Mouse (Mus musculus) left cerebral cortex, adult 2 months (tissue): ENCODE measurements at regions not wholly inside any gene's neighbourhood (a gene's known extent, or its start where the extent isn't known, plus 50 kb on each side); places are given as distances from the start of the nearest gene placed in this dataset.

Experiments
- DNase-seq, 2 experiments: peaks; one replicate each; pipeline ENCODE4 v3.0.0; 2021 to 2022; ENCODE audit warnings: low spot score in 2 of 2, mixed read lengths in 1 of 2; ENCODE audit errors: extremely low spot score in 1 of 2
- H3K27ac ChIP-seq: fragments of 200-600 bp; 2 replicates; pipeline ENCODE4 v1.8.1; 2022
- H3K4me3 ChIP-seq: fragments of 200-600 bp; 2 replicates; pipeline ENCODE4 v1.8.1; 2022
- CTCF ChIP-seq: fragments of 200-600 bp; IDR thresholded peaks from 2 replicates; pipeline ENCODE4 v1.8.1; 2022; ENCODE audit warnings: antibody characterized with exemption, mild to moderate bottlenecking, moderate library complexity
- intact Hi-C: fragments of 180-260 bp; cut with DNase I; formaldehyde crosslinking; loops from one replicate; pipeline ENCODE4 v1.15.1; 2025

DNA sequence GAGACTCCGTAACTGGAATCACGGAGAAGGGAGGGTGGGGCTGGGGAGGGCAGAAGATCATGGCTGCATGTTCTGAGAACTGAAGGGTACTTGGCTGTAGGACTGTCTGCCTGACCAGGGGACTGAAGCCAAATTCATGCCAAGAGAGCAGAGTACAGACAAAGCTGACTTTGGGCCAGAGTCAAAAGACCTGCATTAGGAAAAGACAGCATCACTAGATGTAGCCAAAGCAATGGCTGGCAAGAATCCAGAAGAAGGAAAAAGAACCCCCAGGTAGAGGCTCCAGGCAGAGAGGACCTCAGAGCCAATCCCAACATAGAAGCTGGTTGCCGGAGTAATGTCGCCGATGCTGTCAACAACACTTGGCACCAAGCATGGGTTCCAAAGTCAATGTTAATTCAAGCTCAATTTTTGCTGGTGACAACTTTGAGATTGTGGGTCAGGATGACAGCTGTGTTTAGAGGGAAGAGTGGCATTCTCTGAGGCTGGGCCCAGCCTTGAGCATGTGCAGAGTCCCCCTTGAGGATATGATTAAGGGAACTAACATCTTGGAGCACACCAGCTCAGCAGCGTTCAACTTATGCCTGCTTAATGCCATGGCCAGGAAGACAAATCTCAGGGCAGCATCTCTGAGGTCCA is 124.7 kb downstream of the Erv3 start:
- DNase-seq = no peak
- no peak for TF ChIP-seq CTCF
- intact Hi-C loops = no loop called here

DNA sequence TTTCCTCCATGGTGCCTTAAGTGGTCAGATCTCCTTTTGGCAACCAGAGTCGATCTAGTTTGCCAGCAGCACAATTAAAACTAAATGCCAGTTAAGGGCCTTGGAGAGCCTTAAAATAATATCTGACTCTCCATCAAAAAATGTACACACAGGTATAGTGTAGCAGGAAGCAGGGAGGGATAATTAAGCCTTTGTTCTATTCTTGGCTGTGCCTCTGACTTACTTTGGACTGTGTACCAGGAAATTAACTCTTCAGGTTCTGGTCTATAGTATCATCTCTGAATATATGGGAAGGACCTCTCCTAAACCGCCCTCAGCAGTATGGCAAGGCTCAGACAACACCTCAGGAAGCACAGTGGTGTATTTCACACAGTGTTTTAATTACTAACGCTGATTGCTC is 133.0 kb downstream of the Erv3 start:
- no peak overlapping the region for H3K4me3 ChIP-seq
- no peak for TF ChIP-seq CTCF
- no peak overlapping the region for H3K27ac ChIP-seq
- no peak for DNase-seq
- intact Hi-C loops = no loop called here

More for the DNA sequence above, 124.7 kb downstream of the Erv3 start:
- Histone ChIP-seq H3K27ac (no peak overlapping the region), H3K4me3 (no peak overlapping the region)

DNA sequence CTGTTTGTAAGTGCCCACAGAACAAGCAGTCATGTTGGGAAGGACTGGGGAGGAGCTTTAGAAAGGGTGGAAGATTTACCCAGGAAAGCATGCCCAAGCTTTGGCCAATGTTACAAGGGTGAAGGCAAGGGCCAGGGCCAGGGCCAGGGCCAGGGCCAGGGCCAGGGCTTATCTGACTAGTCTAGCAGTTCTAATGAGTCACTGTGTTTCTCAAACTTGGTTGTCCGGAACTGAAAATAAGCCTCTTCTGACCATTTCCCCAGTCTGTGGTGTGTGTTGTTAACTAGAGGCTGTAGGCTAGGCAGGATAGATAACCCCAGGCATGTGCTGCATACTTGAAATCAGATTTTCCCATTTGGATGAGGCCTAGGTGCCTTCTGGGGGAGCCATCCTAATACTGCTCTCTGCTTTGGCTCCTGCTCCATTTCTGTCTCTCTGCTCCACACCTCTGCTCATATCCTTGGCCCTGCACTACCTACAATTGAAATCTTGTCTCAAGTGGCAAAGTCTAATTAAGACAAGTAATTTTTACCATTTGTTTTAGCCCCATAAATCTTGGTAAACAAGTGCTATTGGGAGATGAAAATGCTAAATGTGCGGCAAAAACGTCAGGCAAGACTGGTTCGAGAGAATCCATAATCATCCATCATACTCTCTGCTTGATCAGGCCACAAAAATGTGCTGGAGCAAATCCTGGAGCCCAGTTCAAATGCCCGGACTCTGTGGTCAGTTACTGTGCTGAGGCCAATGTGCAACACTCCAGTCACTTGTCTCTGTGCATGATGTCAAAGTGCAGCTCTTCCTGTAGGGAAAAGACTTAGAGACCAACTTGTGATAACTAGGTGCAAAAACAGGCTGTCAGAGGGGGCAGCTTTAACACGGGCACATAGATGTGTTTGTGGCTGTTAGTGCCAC is 137.7 kb downstream of the Erv3 start:
- TF ChIP-seq CTCF = no peak
- Histone ChIP-seq H3K27ac (no peak overlapping the region), H3K4me3 (no peak overlapping the region)
- DNase-seq = no peak
- intact Hi-C loops = no loop called here

DNA sequence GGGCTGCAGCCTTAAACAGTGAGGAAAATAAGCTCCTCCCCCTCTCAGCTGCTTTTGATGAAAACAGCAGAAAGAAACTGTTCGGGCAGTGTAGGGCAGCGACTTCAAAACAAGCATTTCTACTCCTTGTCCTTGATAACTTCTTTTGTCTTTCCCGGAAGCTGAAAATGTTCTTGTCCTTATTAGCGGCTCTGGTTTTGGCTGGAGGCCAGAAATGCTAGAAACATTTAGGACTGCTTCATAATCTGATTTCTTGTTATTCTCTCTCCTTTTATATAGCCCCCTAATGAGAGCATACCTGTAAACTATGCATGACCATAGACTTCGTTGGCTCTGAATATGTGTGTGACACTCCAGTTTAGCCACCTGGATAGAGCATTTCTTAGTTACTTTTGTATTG is 142.0 kb downstream of the Erv3 start:
- no peak overlapping the region for H3K4me3 ChIP-seq
- no peak overlapping the region for H3K27ac ChIP-seq
- DNase-seq = no peak
- intact Hi-C loops = no loop called here
- TF ChIP-seq CTCF = no peak

DNA sequence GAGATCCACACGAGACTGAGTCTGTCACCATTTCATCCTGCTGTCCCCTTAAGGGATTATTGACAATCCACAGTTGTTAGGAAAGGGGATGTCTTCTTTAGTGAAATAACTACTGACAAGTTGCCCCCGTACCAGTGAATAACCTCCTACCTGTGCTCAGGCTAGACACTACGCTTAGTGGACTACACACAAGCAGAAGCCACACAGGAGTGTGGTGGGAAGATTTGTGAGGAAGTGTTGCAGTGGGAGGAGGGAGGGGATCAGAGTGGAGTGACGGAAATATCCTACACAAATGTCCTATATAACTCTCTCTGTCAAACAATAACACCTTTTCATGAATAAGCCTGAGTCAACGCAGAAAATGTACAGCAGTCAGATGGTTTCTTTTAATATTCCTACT is 142.7 kb downstream of the Erv3 start:
- no peak for TF ChIP-seq CTCF
- Histone ChIP-seq H3K27ac (no peak overlapping the region), H3K4me3 (no peak overlapping the region)
- intact Hi-C loops = no loop called here
- DNase-seq = no peak

DNA sequence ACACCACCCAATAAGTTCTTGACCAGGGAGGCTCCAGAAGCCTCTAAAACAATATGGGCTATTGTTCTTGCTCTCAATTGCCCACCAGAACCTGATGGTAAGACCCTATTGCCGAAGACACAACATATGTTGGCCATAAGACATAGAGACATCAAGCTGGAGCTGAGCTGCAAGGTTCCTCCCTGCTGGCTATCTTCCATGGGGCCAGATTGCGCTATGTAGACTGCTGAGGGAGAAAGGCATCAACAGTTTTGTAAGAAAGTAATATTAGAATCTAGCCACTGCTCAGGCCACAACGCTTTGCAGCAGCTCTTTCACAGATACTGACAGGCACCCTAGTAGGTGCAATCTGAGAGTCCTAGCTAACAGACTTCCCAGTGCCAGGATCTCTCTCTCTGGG is 144.2 kb downstream of the Erv3 start:
- DNase-seq = no peak
- Histone ChIP-seq H3K27ac (no peak overlapping the region), H3K4me3 (no peak overlapping the region)
- TF ChIP-seq CTCF = no peak
- intact Hi-C loops = no loop called here

DNA sequence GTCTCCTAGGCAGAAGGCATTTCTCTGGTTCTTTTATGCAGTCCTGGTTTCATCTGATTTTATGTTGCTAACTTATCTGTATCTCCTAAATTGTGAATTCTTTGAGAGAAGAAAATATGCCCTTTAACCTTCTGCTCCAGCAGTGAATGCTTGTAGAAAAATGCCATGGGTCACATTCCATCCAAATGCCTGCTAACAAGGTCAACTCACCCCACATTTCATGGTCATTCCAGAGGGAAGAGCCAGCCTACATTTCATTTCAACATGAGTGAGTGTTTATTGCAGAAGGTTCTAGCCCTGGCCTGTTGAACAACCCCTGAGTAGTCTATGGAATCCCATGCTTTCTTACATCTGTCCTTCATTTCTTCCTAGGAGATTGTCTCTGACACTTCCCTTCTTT is 147.7 kb downstream of the Erv3 start:
- Histone ChIP-seq H3K27ac (no peak overlapping the region), H3K4me3 (no peak overlapping the region)
- no peak for TF ChIP-seq CTCF
- intact Hi-C loops = no loop called here
- no peak for DNase-seq

DNA sequence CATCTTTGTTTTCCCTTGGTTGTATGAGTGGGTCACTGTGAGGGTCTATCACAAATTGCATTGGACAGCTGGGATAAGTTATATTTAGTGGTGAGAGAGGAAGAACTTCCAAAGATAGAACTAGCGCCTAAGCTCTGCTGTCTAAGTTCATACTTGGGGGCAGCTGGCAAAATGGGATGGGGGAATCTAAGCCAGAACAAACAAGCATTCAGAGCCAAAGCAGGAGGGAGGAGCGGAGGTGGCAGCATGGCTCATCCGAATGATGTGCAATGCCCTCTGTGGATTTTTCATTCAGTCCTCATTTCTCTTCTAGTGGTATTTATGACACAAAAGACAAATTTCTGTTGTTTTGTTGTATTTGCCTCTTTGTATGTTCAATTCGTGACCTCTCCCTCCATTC is 144.5 kb upstream of the Adra1d start:
- H3K27ac ChIP-seq = no peak overlapping the region
- TF ChIP-seq CTCF = no peak
- intact Hi-C loops = no loop called here
- no peak overlapping the region for H3K4me3 ChIP-seq
- no peak for DNase-seq

DNA sequence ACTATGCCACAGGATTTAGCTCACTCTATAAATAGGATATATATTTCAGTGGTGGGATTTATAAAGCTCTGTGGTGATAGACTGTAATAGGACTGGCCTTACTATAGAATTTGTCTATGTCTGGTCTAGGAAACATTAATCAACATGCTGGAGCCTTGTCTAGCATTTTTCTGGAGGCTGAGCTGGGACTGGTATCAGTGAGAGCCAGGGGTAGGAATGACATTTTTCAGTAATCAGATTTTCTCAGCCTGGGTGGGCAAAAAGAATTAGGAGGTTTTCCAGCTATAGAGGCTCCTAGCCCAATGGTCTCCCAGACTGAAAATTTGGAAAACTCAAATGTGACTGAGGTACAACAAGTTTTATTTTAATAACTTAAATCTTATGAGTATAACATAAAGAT is 142.3 kb upstream of the Adra1d start:
- TF ChIP-seq CTCF = no peak
- H3K27ac ChIP-seq = no peak overlapping the region
- no peak for DNase-seq
- H3K4me3 ChIP-seq = no peak overlapping the region
- intact Hi-C loops = no loop called here

DNA sequence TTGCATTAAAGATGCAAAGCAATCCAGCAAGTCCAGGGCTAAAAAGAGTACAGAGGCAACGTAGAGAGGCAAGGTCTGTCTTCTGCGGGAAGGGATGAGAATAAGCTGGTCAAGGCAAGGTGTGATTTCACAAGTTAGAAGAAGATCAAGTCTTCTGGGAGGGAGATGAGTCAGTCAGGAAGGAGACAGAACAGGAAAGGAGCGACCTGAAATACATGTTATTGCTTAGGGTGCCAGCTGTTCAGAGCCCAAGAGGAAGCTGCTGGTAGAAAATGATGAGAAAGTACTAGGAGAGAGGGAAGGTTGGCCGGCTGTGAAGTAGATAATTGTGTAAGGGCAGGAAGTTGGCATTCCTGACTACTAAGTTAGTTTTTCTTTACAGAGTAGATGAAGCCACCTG is 140.1 kb upstream of the Adra1d start:
- TF ChIP-seq CTCF = no peak
- Histone ChIP-seq H3K27ac (peak overlapping the region; percentile 3; the same call in 1 of the 2 replicates), H3K4me3 (no peak overlapping the region)
- intact Hi-C loops = no loop called here
- no peak for DNase-seq

DNA sequence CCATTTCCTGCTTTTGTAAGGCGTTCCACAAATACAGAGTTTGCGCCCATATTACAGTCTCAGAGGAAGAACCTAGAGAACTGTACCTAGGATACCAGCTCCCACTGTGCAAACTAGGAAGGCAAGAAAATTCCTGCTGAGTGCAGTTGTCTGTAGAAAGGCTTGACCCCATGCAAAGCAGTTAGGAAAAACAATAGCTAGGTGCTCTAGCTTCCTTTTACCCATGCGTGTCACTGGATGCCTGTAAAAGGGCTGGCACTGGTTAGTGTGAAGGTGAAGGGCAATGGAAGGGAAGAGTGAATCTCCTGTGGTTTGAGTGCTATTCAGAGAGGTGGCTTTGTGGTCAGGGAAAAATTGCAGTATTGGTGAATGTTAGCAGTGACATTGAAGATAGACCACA is 137.7 kb upstream of the Adra1d start:
- TF ChIP-seq CTCF = no peak
- Histone ChIP-seq H3K4me3 (no peak overlapping the region), H3K27ac (peak overlapping the region; percentile 36; the same call in 1 of the 2 replicates)
- intact Hi-C loops = no loop called here
- no peak for DNase-seq
